16 mouse cellular contexts compared by ENCODE assay signal in the genomic region with DNA sequence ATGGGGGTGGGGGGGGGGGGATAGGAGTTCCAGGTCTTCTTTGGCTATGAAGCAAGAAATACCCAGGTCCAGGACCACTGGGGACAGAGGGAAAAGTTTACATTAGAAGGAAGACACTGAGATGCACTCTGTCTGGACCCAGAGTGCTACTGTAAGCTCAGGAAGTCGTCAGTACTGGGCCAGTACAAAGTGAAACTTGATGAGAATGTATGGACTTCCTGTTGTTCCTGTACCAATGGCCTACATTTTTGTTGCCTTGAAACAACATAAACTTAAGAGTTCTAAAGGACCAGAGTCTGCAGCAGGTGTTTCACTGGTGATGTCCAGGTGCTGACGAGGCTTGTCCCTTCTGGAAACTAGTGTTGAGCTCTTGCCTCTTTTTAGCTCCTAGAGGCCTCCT. TPM values are rescaled to one million over a fixed set of nuclear protein-coding genes. Genes with fewer than 3 reads are reported as not detected.
DNase-seq lines count a peak whose midpoint lies in the region; ATAC-seq lines count a peak whose summit lies in the region.
"Had no signal": no experiment of that assay in that cellular context is flagged by ENCODE, and none has a peak within 500 bp of the region (broad histone marks: within the 10 kb centered on the region; RNA-seq: fewer than 3 reads in every experiment).

No protein-coding gene starts in this region.

- no peaks in the 10 kb centered on the region for H3K36me3 ChIP-seq in intestine, embryonic 14.5 days (ENCODE audit: control insufficient read depth, insufficient read depth, low read length)
- H3K36me3 ChIP-seq in intestine, embryonic 16.5 days (ENCODE audit: control insufficient read depth, insufficient read depth, low read length), result no peaks in the 10 kb centered on the region
- H3K36me3 ChIP-seq in liver, embryonic 15.5 days (replicated peaks), result peaks cover 5% of the 10 kb centered on the region; the same call in 1 of the 2 replicates
- H3K36me3 ChIP-seq in kidney, embryonic 16.5 days (ENCODE audit: insufficient read depth, low read length), result no peaks in the 10 kb centered on the region
- H3K36me3 ChIP-seq: midbrain, embryonic 12.5 days had no signal

- 0 out of 2 replicates have a peak overlapping the region, but pooled peaks have one; percentile 84 for H3K4me2 ChIP-seq in intestine, embryonic 14.5 days (ENCODE audit: low read length)
- H3K4me2 ChIP-seq in intestine, embryonic 16.5 days (ENCODE audit: low read depth, low read length), result no peak overlapping the region
- H3K4me2 ChIP-seq in liver, embryonic 15.5 days, result peak overlapping the region; percentile 80
- no peak overlapping the region for H3K4me2 ChIP-seq in kidney, embryonic 16.5 days (replicated peaks; ENCODE audit: low read depth, low read length)

- H3K9me3 ChIP-seq in intestine, embryonic 14.5 days (ENCODE audit: control insufficient read depth, low read length), result no peaks in the 10 kb centered on the region
- H3K9me3 ChIP-seq in intestine, embryonic 16.5 days (ENCODE audit: control insufficient read depth, low read length), result no peaks in the 10 kb centered on the region
- H3K9me3 ChIP-seq in liver, embryonic 15.5 days (replicated peaks), result no peaks in the 10 kb centered on the region
- peaks cover 5% of the 10 kb centered on the region; the same call in 1 of the 2 replicates for H3K9me3 ChIP-seq in kidney, embryonic 16.5 days (ENCODE audit: low read length)
- H3K9me3 ChIP-seq: midbrain, embryonic 12.5 days had no signal

- H3K9ac ChIP-seq in intestine, embryonic 14.5 days (ENCODE audit: low read length), result no peak overlapping the region
- no peak overlapping the region for H3K9ac ChIP-seq in intestine, embryonic 16.5 days (ENCODE audit: low read depth, low read length)
- H3K9ac ChIP-seq in liver, embryonic 15.5 days, result 0 out of 2 replicates have a peak overlapping the region, but pooled peaks have one; percentile 84
- H3K9ac ChIP-seq in kidney, embryonic 16.5 days (replicated peaks; ENCODE audit: low read length), result no peak overlapping the region

- H3K27ac ChIP-seq in intestine, embryonic 14.5 days (ENCODE audit: low read depth), result no peak overlapping the region
- no peak overlapping the region for H3K27ac ChIP-seq in intestine, embryonic 16.5 days (ENCODE audit: low read length)
- no peak overlapping the region for H3K27ac ChIP-seq in liver, embryonic 15.5 days (replicated peaks)
- no peak overlapping the region for H3K27ac ChIP-seq in kidney, embryonic 16.5 days (ENCODE audit: low read length)
- H3K27ac ChIP-seq: midbrain, embryonic 12.5 days had no signal

- H3K27me3 ChIP-seq in intestine, embryonic 14.5 days (replicated peaks; ENCODE audit: control insufficient read depth, insufficient read depth, low read length), result no peaks in the 10 kb centered on the region
- no peaks in the 10 kb centered on the region for H3K27me3 ChIP-seq in intestine, embryonic 16.5 days (replicated peaks; ENCODE audit: control insufficient read depth, insufficient read depth, low read length)
- no peaks in the 10 kb centered on the region for H3K27me3 ChIP-seq in liver, embryonic 15.5 days
- H3K27me3 ChIP-seq in kidney, embryonic 16.5 days (ENCODE audit: insufficient read depth, low read length), result no peaks in the 10 kb centered on the region

- H3K4me1 ChIP-seq in intestine, embryonic 14.5 days (replicated peaks; ENCODE audit: control insufficient read depth, insufficient read depth, low read length), result no peaks in the 10 kb centered on the region; the same call in none of the 2 replicates
- H3K4me1 ChIP-seq in intestine, embryonic 16.5 days (ENCODE audit: control insufficient read depth, insufficient read depth, low read length), result peaks cover 24% of the 10 kb centered on the region; the same call in 1 of the 2 replicates
- peaks cover 41% of the 10 kb centered on the region for H3K4me1 ChIP-seq in liver, embryonic 15.5 days (replicated peaks)
- peaks cover 12% of the 10 kb centered on the region for H3K4me1 ChIP-seq in kidney, embryonic 16.5 days (ENCODE audit: insufficient read depth, low read length)

- no peak for DNase-seq in intestine, embryonic 14.5 days (ENCODE audit: low spot score)
- peak; percentile 45 for DNase-seq in CD4-positive helper T cell, adult 2 months (ENCODE audit: low read depth, low spot score)
- no peak for DNase-seq in cerebellum, postnatal 4 days (ENCODE audit: low spot score in 2 of 2)
- DNase-seq: adrenal gland, postnatal 25 days; forebrain, postnatal 0 days; gastrocnemius, postnatal 25 days; heart, postnatal 14 days; kidney, adult 18-20 months; lung, adult 18-20 months; right cerebral cortex, adult 18-20 months; thymus, postnatal 14 days had no signal

- WGBS in intestine, embryonic 14.5 days, result 58% methylated on average over 2 of the region's 2 CpGs
- 71% methylated on average over 2 of the region's 2 CpGs for WGBS in intestine, embryonic 16.5 days
- 65% methylated on average over 2 of the region's 2 CpGs for WGBS in liver, embryonic 15.5 days (ENCODE audit: insufficient replicate concordance)
- 72% methylated on average over 2 of the region's 2 CpGs for WGBS in kidney, embryonic 16.5 days

- no peak for ATAC-seq in intestine, embryonic 14.5 days (replicated peaks; ENCODE audit: low FRiP score, low TSS enrichment, low read depth)
- no peak for ATAC-seq in intestine, embryonic 16.5 days
- ATAC-seq in activated CD4-positive, CD25-positive, alpha-beta regulatory T cell, adult 4 months, result peak; percentile 27
- ATAC-seq in liver, embryonic 15.5 days (ENCODE audit: insufficient read depth), result no peak
- no peak for ATAC-seq in kidney, embryonic 16.5 days (ENCODE audit: low FRiP score, low TSS enrichment)
- ATAC-seq: forebrain, postnatal 0 days had no signal

- H3K4me3 ChIP-seq in intestine, embryonic 14.5 days (ENCODE audit: low read depth, low read length), result no peak overlapping the region
- H3K4me3 ChIP-seq in intestine, embryonic 16.5 days (ENCODE audit: low read length), result no peak overlapping the region
- peak overlapping the region; percentile 79; the same call in 1 of the 2 replicates for H3K4me3 ChIP-seq in liver, embryonic 15.5 days (replicated peaks)
- H3K4me3 ChIP-seq in kidney, embryonic 16.5 days (ENCODE audit: low read length), result no peak overlapping the region

RNA-seq across cellular contexts. Expression of gene Zc3h7a, which starts 1.2 kb away (rescaled TPM):
- 94.7 and 107 TPM in 2 replicates for polyA plus RNA-seq in intestine, embryonic 14.5 days (2014; fragmentation: Nextera tagmentation; extraction: Ambion mirVana)
- 79.3 and 83.6 TPM in 2 replicates for polyA plus RNA-seq in intestine, embryonic 16.5 days (2015; fragmentation: Nextera tagmentation; extraction: Ambion mirVana)
- polyA plus RNA-seq in activated CD4-positive, CD25-positive, alpha-beta regulatory T cell, adult 4 months (2017; shearing (Covaris generic)), result 100 to 1,000 TPM; 210 to 235 TPM
- 33.2 and 38.4 TPM in 2 replicates for polyA plus RNA-seq in liver, embryonic 15.5 days (2015; fragmentation: Nextera tagmentation; extraction: Ambion mirVana)
- polyA plus RNA-seq in kidney, embryonic 16.5 days (2015; fragmentation: Nextera tagmentation; extraction: Ambion mirVana), result 90.9 and 98.1 TPM in 2 replicates

RNA-seq across cellular contexts. Expression of gene Rsl1d1, which starts 25.7 kb away (rescaled TPM):
- polyA plus RNA-seq in intestine, embryonic 14.5 days (2014; fragmentation: Nextera tagmentation; extraction: Ambion mirVana), result 216 and 230 TPM in 2 replicates
- polyA plus RNA-seq in intestine, embryonic 16.5 days (2015; fragmentation: Nextera tagmentation; extraction: Ambion mirVana), result 150 and 170 TPM in 2 replicates
- 100 to 1,000 TPM; 186 to 201 TPM for polyA plus RNA-seq in activated CD4-positive, CD25-positive, alpha-beta regulatory T cell, adult 4 months (2017; shearing (Covaris generic))
- 75.3 and 84.3 TPM in 2 replicates for polyA plus RNA-seq in liver, embryonic 15.5 days (2015; fragmentation: Nextera tagmentation; extraction: Ambion mirVana)
- 179 and 182 TPM in 2 replicates for polyA plus RNA-seq in kidney, embryonic 16.5 days (2015; fragmentation: Nextera tagmentation; extraction: Ambion mirVana)

RNA-seq across cellular contexts. Expression of gene Txndc11, which starts 43.0 kb away (rescaled TPM):
- 34.8 and 39.2 TPM in 2 replicates for polyA plus RNA-seq in intestine, embryonic 14.5 days (2014; fragmentation: Nextera tagmentation; extraction: Ambion mirVana)
- 31.6 and 33.9 TPM in 2 replicates for polyA plus RNA-seq in intestine, embryonic 16.5 days (2015; fragmentation: Nextera tagmentation; extraction: Ambion mirVana)
- 1 to 10 TPM; 7.9 to 8.2 TPM for polyA plus RNA-seq in activated CD4-positive, CD25-positive, alpha-beta regulatory T cell, adult 4 months (2017; shearing (Covaris generic))
- polyA plus RNA-seq in liver, embryonic 15.5 days (2015; fragmentation: Nextera tagmentation; extraction: Ambion mirVana), result 15.7 and 15.9 TPM in 2 replicates
- 33.4 and 34.8 TPM in 2 replicates for polyA plus RNA-seq in kidney, embryonic 16.5 days (2015; fragmentation: Nextera tagmentation; extraction: Ambion mirVana)

Comparison
In these comparisons a context has a peak if more than half of its experiments do, and no peak if none do; other contexts are left out.
1. H3K4me2 ChIP-seq: peak in intestine, embryonic 14.5 days (single experiment) and liver, embryonic 15.5 days (single experiment); none in intestine, embryonic 16.5 days (single experiment) and kidney, embryonic 16.5 days (single experiment).